Mouse (Mus musculus) gastrocnemius, postnatal 25 days (tissue): Measurements from ENCODE around the gene Gnb1. TPM values are rescaled to one million over a fixed set of nuclear protein-coding genes. Genes with fewer than 3 reads are reported as not detected.

Source experiments
- DNase-seq: peaks from one replicate; pipeline ENCODE4 v3.0.0; 2022
- total RNA-seq, 2 experiments: library from RNA; stranded (reverse); gene quantifications; 1 replicate in 1 of 2; 2 replicates in 1 of 2; pipeline ENCODE4 v1.2.3; 2021

Gnb1 gene
- total RNA-seq, 2 experiments from 2014 or later, result 59.1 to 72.0 TPM

GRCm38 (mm10) chr4:155482733-155483540 lies 8.2 kb upstream of the Gnb1 start:
- no peak for DNase-seq

GRCm38 (mm10) chr4:155485521-155485920 lies 5.6 kb upstream of the Gnb1 start:
- DNase-seq, result peak; percentile 3

- DNase-seq, result no peak
Observed at GRCm38 (mm10) chr4:155487746-155488145, 3.4 kb upstream of the Gnb1 start.

GRCm38 (mm10) chr4:155488232-155489025 lies 2.7 kb upstream of the Gnb1 start:
- peak; percentile 53 for DNase-seq

- DNase-seq, result peak; percentile 4
Observed at GRCm38 (mm10) chr4:155489101-155489970, 1.8 kb upstream of the Gnb1 start.

GRCm38 (mm10) chr4:155490456-155490855 lies 705 bp upstream of the Gnb1 start:
- DNase-seq, result peak; percentile 4

- DNase-seq, result peak; percentile 33
Observed at GRCm38 (mm10) chr4:155491529-155492130, 469 bp downstream of the Gnb1 start.

- peak; percentile 47 for DNase-seq
Observed at GRCm38 (mm10) chr4:155492131-155492633, 1.0 kb downstream of the Gnb1 start.

- DNase-seq, result no peak
Observed at GRCm38 (mm10) chr4:155494891-155495290, 3.7 kb downstream of the Gnb1 start.

- peak; percentile 1 for DNase-seq
Observed at GRCm38 (mm10) chr4:155497963-155498362, 6.8 kb downstream of the Gnb1 start.

GRCm38 (mm10) chr4:155501126-155501525 lies 10.0 kb downstream of the Gnb1 start:
- DNase-seq, result no peak

GRCm38 (mm10) chr4:155505067-155505466 lies 13.9 kb downstream of the Gnb1 start:
- DNase-seq, result no peak

- no peak for DNase-seq
Observed at GRCm38 (mm10) chr4:155505671-155506295, 14.6 kb downstream of the Gnb1 start.

GRCm38 (mm10) chr4:155508614-155509013 lies 17.5 kb downstream of the Gnb1 start:
- DNase-seq, result no peak

GRCm38 (mm10) chr4:155510981-155511380 lies 19.8 kb downstream of the Gnb1 start:
- no peak for DNase-seq

- no peak for DNase-seq
Observed at GRCm38 (mm10) chr4:155514810-155515209, 23.6 kb downstream of the Gnb1 start.

- DNase-seq, result no peak
Observed at GRCm38 (mm10) chr4:155517948-155518517, 26.9 kb downstream of the Gnb1 start.

- no peak for DNase-seq
Observed at GRCm38 (mm10) chr4:155522327-155522726, 31.2 kb downstream of the Gnb1 start.

- no peak for DNase-seq
Observed at GRCm38 (mm10) chr4:155525751-155526150, 34.6 kb downstream of the Gnb1 start.

GRCm38 (mm10) chr4:155529294-155529693 lies 38.1 kb downstream of the Gnb1 start:
- no peak for DNase-seq

- no peak for DNase-seq
Observed at GRCm38 (mm10) chr4:155549993-155550392, 58.8 kb downstream of the Gnb1 start.
